Mouse (Mus musculus) embryonic facial prominence, embryonic 11.5 days (tissue): Measurements from ENCODE around the gene Aspdh. TPM values are rescaled to one million over a fixed set of nuclear protein-coding genes. Genes with fewer than 3 reads are reported as not detected.

ENCODE experiments used
- ATAC-seq: fragments of 200-750 bp; cut with Nextera tagmentation; replicated peaks from 2 replicates; pipeline ENCODE4 v1.8.0; 2017; ENCODE audit warnings: low read depth; ENCODE audit not compliant: insufficient number of reproducible peaks, low FRiP score, low TSS enrichment
- DNase-seq: peaks from one replicate; pipeline ENCODE4 v3.0.0-alpha.2; 2015; ENCODE audit warnings: low spot score
- H3K27ac ChIP-seq: fragments of 300-500 bp; sonication (generic); replicated peaks from 2 replicates; pipeline ENCODE4 v1.5.1; 2014; ENCODE audit warnings: mild to moderate bottlenecking, low read depth, low read length, control low read depth
- H3K27me3 ChIP-seq: fragments of 300-500 bp; sonication (generic); 2 replicates; pipeline ENCODE4 v1.6.1; 2014; ENCODE audit warnings: mild to moderate bottlenecking, low read length, moderate library complexity, mixed read lengths; ENCODE audit not compliant: control insufficient read depth, insufficient read depth
- H3K36me3 ChIP-seq: fragments of 300-500 bp; sonication (generic); replicated peaks from 2 replicates; pipeline ENCODE4 v1.6.1; 2014; ENCODE audit warnings: low read depth, mild to moderate bottlenecking, low read length, moderate library complexity, mixed read lengths; ENCODE audit not compliant: control insufficient read depth, insufficient read depth
- H3K4me1 ChIP-seq: fragments of 300-500 bp; sonication (generic); 2 replicates; pipeline ENCODE4 v1.6.1; 2014; ENCODE audit warnings: low read length, mixed read lengths; ENCODE audit not compliant: control insufficient read depth, insufficient read depth
- H3K4me2 ChIP-seq: fragments of 300-500 bp; sonication (generic); 2 replicates; pipeline ENCODE4 v1.6.1; 2014; ENCODE audit warnings: low read depth, mild to moderate bottlenecking, control low read depth, low read length, moderate library complexity
- H3K4me3 ChIP-seq: fragments of 300-500 bp; sonication (generic); 2 replicates; pipeline ENCODE4 v1.5.1; 2014; ENCODE audit warnings: low read depth, low read length, control low read depth
- H3K9ac ChIP-seq: fragments of 300-500 bp; sonication (generic); replicated peaks from 2 replicates; pipeline ENCODE4 v1.6.1; 2014; ENCODE audit warnings: mild to moderate bottlenecking, control low read depth, low read length
- H3K9me3 ChIP-seq: fragments of 300-500 bp; sonication (generic); replicated peaks from 2 replicates; pipeline ENCODE4 v1.6.1; 2016; ENCODE audit warnings: mild to moderate bottlenecking, low read length, inconsistent platforms, mixed read lengths; ENCODE audit not compliant: control insufficient read depth
- WGBS: fragments of 180-500 bp; shearing (Covaris S2); extraction: QIAGEN DNeasy Blood & Tissue Kit; methylation state at CpG from one replicate; pipeline ENCODE4 v1.1.7; 2014; 5-methylcytosine and 5-hydroxymethylcytosine counted together
- polyA plus RNA-seq: library from polyadenylated mRNA; unstranded; fragments of >200 nt; fragmentation: Nextera tagmentation; extraction: Ambion mirVana; gene quantifications from 2 replicates; pipeline ENCODE4 v1.2.1, GENCODE M21; 2014

Gene Aspdh
- polyA plus RNA-seq, 1 experiment from 2014 or later: not detected

GRCm38 (mm10) chr7:44441648-44442109 is 23.5 kb upstream of the Aspdh start:
- Histone ChIP-seq H3K27ac (no peak overlapping the region; the same call in 1 of the 2 replicates), H3K9ac (peak overlapping the region; percentile 61), H3K4me3 (peak overlapping the region; percentile 36), H3K9me3 (no peaks in the 10 kb centered on the region), H3K4me2 (peak overlapping the region; percentile 57), H3K27me3 (peaks cover 56% of the 10 kb centered on the region), H3K36me3 (no peaks in the 10 kb centered on the region), H3K4me1 (no peaks in the 10 kb centered on the region)
- under 1% methylated on average over 13 of the region's 14 CpGs for WGBS
- DNase-seq: peak; percentile 49
- no peak; the same call in 1 of the 2 replicates for ATAC-seq

GRCm38 (mm10) chr7:44442407-44442821 is 22.8 kb upstream of the Aspdh start:
- Histone ChIP-seq H3K4me1 (no peaks in the 10 kb centered on the region), H3K4me2 (peak overlapping the region; percentile 57), H3K36me3 (no peaks in the 10 kb centered on the region), H3K27ac (0 out of 2 replicates have a peak overlapping the region, but pooled peaks have one; percentile 10), H3K27me3 (peaks cover 56% of the 10 kb centered on the region), H3K9me3 (no peaks in the 10 kb centered on the region), H3K9ac (peak overlapping the region; percentile 61), H3K4me3 (peak overlapping the region; percentile 36)
- ATAC-seq: 0 out of 2 replicates have a peak, but pooled peaks have one; percentile 14
- peak; percentile 56 for DNase-seq
- 0% methylated on average over 9 of the region's 14 CpGs for WGBS

GRCm38 (mm10) chr7:44443268-44444173 is 21.7 kb upstream of the Aspdh start:
- Histone ChIP-seq H3K9ac (peak overlapping the region; percentile 61), H3K27me3 (peaks cover 56% of the 10 kb centered on the region), H3K4me2 (peak overlapping the region; percentile 57), H3K4me1 (no peaks in the 10 kb centered on the region), H3K4me3 (peak overlapping the region; percentile 36), H3K27ac (no peak overlapping the region), H3K36me3 (no peaks in the 10 kb centered on the region), H3K9me3 (no peaks in the 10 kb centered on the region)
- 7% methylated on average over 20 of the region's 20 CpGs for WGBS
- ATAC-seq (peak; percentile 41), DNase-seq (peak; percentile 43)

GRCm38 (mm10) chr7:44444886-44445527 is 20.2 kb upstream of the Aspdh start:
- H3K36me3 ChIP-seq: no peaks in the 10 kb centered on the region
- H3K4me3 ChIP-seq: no peak overlapping the region
- no peak overlapping the region for H3K27ac ChIP-seq
- no peaks in the 10 kb centered on the region for H3K4me1 ChIP-seq
- peaks cover 56% of the 10 kb centered on the region for H3K27me3 ChIP-seq
- H3K9ac ChIP-seq: no peak overlapping the region
- ATAC-seq (no peak), DNase-seq (no peak)
- no peaks in the 10 kb centered on the region for H3K9me3 ChIP-seq
- H3K4me2 ChIP-seq: no peak overlapping the region; the same call in 1 of the 2 replicates
- 22% methylated on average over 26 of the region's 29 CpGs for WGBS

GRCm38 (mm10) chr7:44445528-44445923 is 19.7 kb upstream of the Aspdh start:
- no peak overlapping the region for H3K4me3 ChIP-seq
- DNase-seq: no peak
- 33% methylated on average over 7 of the region's 7 CpGs for WGBS

GRCm38 (mm10) chr7:44446070-44446855 is 18.9 kb upstream of the Aspdh start:
- Histone ChIP-seq H3K9ac (no peak overlapping the region), H3K36me3 (no peaks in the 10 kb centered on the region), H3K4me2 (no peak overlapping the region), H3K4me3 (no peak overlapping the region), H3K27me3 (peaks cover 46% of the 10 kb centered on the region), H3K27ac (no peak overlapping the region), H3K4me1 (no peaks in the 10 kb centered on the region), H3K9me3 (no peaks in the 10 kb centered on the region)
- DNase-seq (no peak), ATAC-seq (no peak)
- 54% methylated on average over 12 of the region's 12 CpGs for WGBS

More at GRCm38 (mm10) chr7:44445528-44445923, 19.7 kb upstream of the Aspdh start:
- H3K4me2 ChIP-seq: no peak overlapping the region
- ATAC-seq: no peak
- no peak overlapping the region for H3K9ac ChIP-seq
- H3K36me3 ChIP-seq: no peaks in the 10 kb centered on the region
- no peaks in the 10 kb centered on the region for H3K9me3 ChIP-seq
- H3K27me3 ChIP-seq: peaks cover 51% of the 10 kb centered on the region
- no peak overlapping the region for H3K27ac ChIP-seq
- H3K4me1 ChIP-seq: no peaks in the 10 kb centered on the region

GRCm38 (mm10) chr7:44453256-44453655 is 11.9 kb upstream of the Aspdh start:
- Histone ChIP-seq H3K9me3 (no peaks in the 10 kb centered on the region), H3K4me3 (no peak overlapping the region), H3K9ac (no peak overlapping the region), H3K4me2 (no peak overlapping the region), H3K27me3 (no peaks in the 10 kb centered on the region), H3K36me3 (no peaks in the 10 kb centered on the region), H3K4me1 (no peaks in the 10 kb centered on the region), H3K27ac (no peak overlapping the region)
- no peak for ATAC-seq
- no peak for DNase-seq
- 9% methylated on average over 3 of the region's 3 CpGs for WGBS
